Comparison of ENCODE assay signal across 14 mouse cellular contexts in the genomic region with DNA sequence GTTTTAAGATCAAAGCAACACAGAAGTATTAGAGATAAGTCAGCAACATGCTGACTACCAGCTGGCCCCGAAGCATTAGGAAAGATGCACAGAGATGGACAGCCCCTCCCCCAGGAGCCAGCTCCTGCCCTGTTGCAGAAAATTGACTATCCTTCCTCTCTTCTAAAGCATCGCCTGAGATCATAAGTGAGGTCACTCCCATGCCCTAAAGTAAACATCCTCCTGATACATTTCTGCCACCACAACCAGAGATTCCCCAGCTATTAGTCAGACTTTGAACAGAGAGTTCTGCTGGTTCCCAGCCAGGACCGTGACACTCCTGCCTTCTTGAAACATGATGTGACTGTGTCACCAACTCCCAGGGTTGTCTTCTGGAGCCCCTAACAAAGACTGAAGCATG. TPM values are rescaled to one million over a fixed set of nuclear protein-coding genes. Genes with fewer than 3 reads are reported as not detected.
DNase-seq lines count a peak whose midpoint lies in the region; ATAC-seq and TF ChIP-seq lines count a peak whose summit lies in the region.
"Had no signal": no experiment of that assay in that cellular context is flagged by ENCODE, and none has a peak within 500 bp of the region (broad histone marks: within the 10 kb centered on the region; RNA-seq: fewer than 3 reads in every experiment).

No protein-coding gene starts in this region.

- no peak for TF ChIP-seq POLR2A in kidney, adult 2 months (IDR thresholded peaks at IDR 0.05; ENCODE audit: low read depth, low read length)

- H3K4me1 ChIP-seq in kidney, embryonic 15.5 days = no peaks in the 10 kb centered on the region
- H3K4me1 ChIP-seq in kidney, adult 2 months (ENCODE audit: control insufficient read depth, insufficient read depth, low read length) = no peaks in the 10 kb centered on the region
- H3K4me1 ChIP-seq in liver, embryonic 12.5 days = no peaks in the 10 kb centered on the region
- H3K4me1 ChIP-seq: embryonic facial prominence, embryonic 15.5 days; intestine, embryonic 15.5 days had no signal

- H3K4me2 ChIP-seq in kidney, embryonic 15.5 days = no peak overlapping the region
- H3K4me2 ChIP-seq in liver, embryonic 12.5 days = no peak overlapping the region
- H3K4me2 ChIP-seq: embryonic facial prominence, embryonic 15.5 days; heart, embryonic 13.5 days; intestine, embryonic 15.5 days had no signal

- H3K9me3 ChIP-seq in kidney, embryonic 15.5 days (replicated peaks) = no peaks in the 10 kb centered on the region
- H3K9me3 ChIP-seq in liver, embryonic 12.5 days (replicated peaks) = no peaks in the 10 kb centered on the region
- H3K9me3 ChIP-seq: embryonic facial prominence, embryonic 15.5 days; heart, embryonic 13.5 days; intestine, embryonic 15.5 days had no signal

- H3K27me3 ChIP-seq in kidney, embryonic 15.5 days = no peaks in the 10 kb centered on the region
- no peaks in the 10 kb centered on the region for H3K27me3 ChIP-seq in kidney, adult 2 months (replicated peaks; ENCODE audit: control insufficient read depth, insufficient read depth, low read length)
- H3K27me3 ChIP-seq in liver, embryonic 12.5 days (replicated peaks) = no peaks in the 10 kb centered on the region
- H3K27me3 ChIP-seq: embryonic facial prominence, embryonic 15.5 days; heart, embryonic 13.5 days; intestine, embryonic 15.5 days had no signal

- TF ChIP-seq CTCF in kidney, adult 2 months (conservative IDR thresholded peaks at IDR 0.05; ENCODE audit: insufficient read depth, insufficient read length, low read depth, low read length) = no peak

- 13% methylated on average over 3 of the region's 3 CpGs for WGBS in kidney, embryonic 15.5 days
- WGBS in kidney, adult 2 months = 24% methylated on average over 3 of the region's 3 CpGs
- WGBS in liver, embryonic 12.5 days (ENCODE audit: insufficient replicate concordance) = 31% methylated on average over 3 of the region's 3 CpGs

- no peak overlapping the region for H3K27ac ChIP-seq in kidney, embryonic 15.5 days
- H3K27ac ChIP-seq in kidney, adult 2 months (ENCODE audit: insufficient read depth, low read depth, low read length) = no peak overlapping the region
- H3K27ac ChIP-seq in liver, embryonic 12.5 days = no peak overlapping the region
- H3K27ac ChIP-seq: embryonic facial prominence, embryonic 15.5 days; heart, embryonic 13.5 days; intestine, embryonic 15.5 days had no signal

- DNase-seq in kidney, adult 2 months = no peak
- peak; percentile 80 for DNase-seq in 416B (ENCODE audit: low read depth)
- peak; percentile 87 for DNase-seq in adrenal gland, adult 2 months
- peak; percentile 84 for DNase-seq in lung, postnatal 10 days
- DNase-seq in c-Kit-positive CD71-positive TER-119-positive erythroid progenitor cells, embryonic 14.5 days (ENCODE audit: low spot score) = no peak
- no peak for DNase-seq in layer of hippocampus, postnatal 14 days (ENCODE audit: low spot score in 2 of 2)

- no peak overlapping the region for H3K4me3 ChIP-seq in kidney, embryonic 15.5 days (replicated peaks)
- no peak overlapping the region for H3K4me3 ChIP-seq in kidney, adult 2 months (ENCODE audit: insufficient read depth, low read depth, low read length)
- no peak overlapping the region for H3K4me3 ChIP-seq in liver, embryonic 12.5 days
- H3K4me3 ChIP-seq: embryonic facial prominence, embryonic 15.5 days; heart, embryonic 13.5 days; intestine, embryonic 15.5 days had no signal

- no peaks in the 10 kb centered on the region for H3K36me3 ChIP-seq in kidney, embryonic 15.5 days
- H3K36me3 ChIP-seq in kidney, adult 2 months (ENCODE audit: control insufficient read depth, insufficient read depth, low read length) = no peaks in the 10 kb centered on the region
- no peaks in the 10 kb centered on the region for H3K36me3 ChIP-seq in liver, embryonic 12.5 days
- H3K36me3 ChIP-seq: embryonic facial prominence, embryonic 15.5 days; heart, embryonic 13.5 days; intestine, embryonic 15.5 days had no signal

- ATAC-seq in kidney, embryonic 15.5 days (replicated peaks; ENCODE audit: low FRiP score) = 0 out of 2 replicates have a peak, but pooled peaks have one; percentile 30
- no peak for ATAC-seq in liver, embryonic 12.5 days
- ATAC-seq: intestine, embryonic 15.5 days had no signal

- H3K9ac ChIP-seq in kidney, embryonic 15.5 days = no peak overlapping the region
- no peak overlapping the region for H3K9ac ChIP-seq in liver, embryonic 12.5 days
- H3K9ac ChIP-seq: embryonic facial prominence, embryonic 15.5 days; heart, embryonic 13.5 days; intestine, embryonic 15.5 days had no signal

RNA-seq across cellular contexts. Expression of gene Ism1, which starts 45.3 kb away (rescaled TPM):
- 4.7 and 4.9 TPM in 2 replicates for polyA plus RNA-seq in kidney, embryonic 15.5 days (2015; fragmentation: Nextera tagmentation; extraction: Ambion mirVana)
- polyA plus RNA-seq in kidney, adult 2 months (2012; rRNA removed) = 0.67 and 0.90 TPM in 2 replicates
- total RNA-seq in adrenal gland, adult 2 months (2021) = 10 to 100 TPM; 26.0 to 30.1 TPM
- 19.1 and 22.0 TPM in 2 replicates for polyA plus RNA-seq in adrenal gland, adult 2 months (2012; rRNA removed)
- polyA plus RNA-seq in liver, embryonic 12.5 days (2016; fragmentation: Nextera tagmentation; extraction: Ambion mirVana) = 0.14 TPM in 2 replicates
- 1 to 10 TPM; 7.0 to 7.7 TPM for total RNA-seq in layer of hippocampus, postnatal 14 days (2021)
- total RNA-seq: common myeloid progenitor, adult 5-6 weeks; liver, adult 2 months; neutrophil, adult 5-6 weeks had no signal

Comparison
In these comparisons a context has a peak if more than half of its experiments do, and no peak if none do; other contexts are left out.
1. DNase-seq: peak in 416B (single experiment), adrenal gland, adult 2 months (single experiment) and lung, postnatal 10 days (single experiment); none in kidney, adult 2 months (single experiment), c-Kit-positive CD71-positive TER-119-positive erythroid progenitor cells, embryonic 14.5 days (single experiment) and layer of hippocampus, postnatal 14 days (0 of 2).